Mouse (Mus musculus) mature B cell (primary cell): Measurements from ENCODE around the gene Pacrg.

Source experiments
- in situ Hi-C: fragments of 300-500 bp; cut with MboI; formaldehyde crosslinking; loops from 2 replicates; pipeline ENCODE4 v1.14.3; 2019

The Pacrg gene

DNA sequence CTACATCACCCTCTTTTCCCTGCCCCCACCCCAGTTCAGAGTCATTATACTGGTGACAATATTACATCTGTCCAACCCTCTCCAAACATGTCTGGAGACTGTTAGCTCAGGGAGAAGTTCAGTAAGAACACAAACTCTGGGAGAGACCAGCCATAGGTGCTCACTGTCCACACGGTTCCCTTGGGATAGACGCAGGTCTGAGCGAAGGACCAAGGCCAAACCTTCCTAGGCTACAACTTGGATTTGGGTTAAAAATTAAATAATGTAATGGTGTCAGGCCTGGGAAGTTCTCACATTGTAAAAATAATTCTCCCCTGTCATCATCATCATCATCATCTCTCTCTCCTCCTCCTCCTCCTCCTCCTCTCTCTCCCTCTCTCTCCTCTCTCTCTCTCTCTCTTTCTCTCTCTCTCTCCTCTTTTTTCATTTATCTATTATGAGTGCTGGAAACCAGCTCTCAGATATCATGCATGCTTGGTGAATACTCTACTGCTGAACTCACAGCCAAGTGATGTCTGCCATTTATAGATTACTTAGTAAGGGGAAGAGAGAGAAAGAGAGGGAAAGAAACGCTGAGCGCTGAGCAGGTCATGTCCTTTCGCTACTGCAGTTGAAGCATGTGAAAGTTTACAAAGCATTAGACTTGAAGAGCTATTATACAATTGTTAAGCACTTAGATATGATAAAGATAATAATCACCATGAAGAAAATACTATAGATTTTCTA is 215.2 kb downstream of the Pacrg start:
- in situ Hi-C loops: no loop called here

DNA sequence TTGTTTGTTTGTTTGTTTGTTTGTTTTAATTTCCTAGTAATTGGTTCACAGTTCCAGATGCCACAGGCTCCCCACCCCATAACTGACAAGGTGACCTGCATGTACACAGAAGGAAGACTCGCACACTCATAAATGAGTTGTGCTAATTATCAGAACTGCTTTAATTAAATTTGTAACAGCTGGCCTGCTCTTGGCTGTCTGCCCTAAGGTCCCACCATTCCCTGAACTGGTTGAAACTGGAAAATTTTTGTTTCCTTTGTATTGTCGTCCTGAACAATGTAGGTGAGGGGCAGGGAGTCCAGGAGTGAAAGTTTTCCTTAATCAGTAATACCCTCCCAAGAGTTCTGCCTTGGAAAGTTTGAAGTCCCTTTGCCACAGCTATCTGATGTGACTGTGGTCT is 219.5 kb downstream of the Pacrg start:
- in situ Hi-C loops: no loop called here

DNA sequence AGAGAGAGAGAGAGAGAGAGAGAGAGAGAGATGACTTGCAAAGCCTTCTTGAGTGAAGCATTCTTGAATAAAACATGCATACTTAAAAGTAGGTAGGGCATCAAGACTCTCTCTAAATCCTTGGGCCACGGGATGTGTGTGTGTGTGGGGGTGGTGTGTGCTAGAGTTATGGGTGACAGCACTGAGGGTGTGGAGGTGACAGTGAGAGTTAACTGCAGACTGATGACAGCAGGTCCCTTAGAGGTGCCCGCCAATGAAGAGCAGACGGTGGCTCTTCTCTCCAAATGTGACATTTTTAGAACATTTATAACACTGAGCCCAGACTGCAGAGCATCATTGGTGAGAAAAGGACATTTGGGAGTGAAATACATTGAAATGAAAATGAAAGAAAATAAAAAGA is 220.2 kb downstream of the Pacrg start:
- in situ Hi-C loops: no loop called here

DNA sequence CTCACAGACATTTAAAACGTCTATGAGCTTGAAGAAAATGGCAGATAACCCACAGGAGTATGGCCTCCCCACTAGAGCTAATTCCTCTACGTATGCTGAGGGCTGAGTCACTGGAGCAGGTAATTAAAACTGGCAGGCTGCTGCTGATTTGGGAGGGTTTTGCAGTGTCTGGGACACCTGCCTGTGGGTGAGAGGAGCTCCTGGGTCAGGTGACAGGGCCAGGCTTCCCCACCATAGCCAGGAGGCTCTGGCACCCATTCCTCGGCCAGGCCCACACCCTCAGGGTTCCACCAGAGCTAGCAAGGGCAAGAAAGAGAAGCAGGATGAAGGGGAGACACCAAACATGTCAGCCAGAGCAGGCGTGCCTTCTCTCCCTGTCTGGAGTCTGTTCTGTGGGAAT is 222.5 kb downstream of the Pacrg start:
- in situ Hi-C loops: no loop called here

DNA sequence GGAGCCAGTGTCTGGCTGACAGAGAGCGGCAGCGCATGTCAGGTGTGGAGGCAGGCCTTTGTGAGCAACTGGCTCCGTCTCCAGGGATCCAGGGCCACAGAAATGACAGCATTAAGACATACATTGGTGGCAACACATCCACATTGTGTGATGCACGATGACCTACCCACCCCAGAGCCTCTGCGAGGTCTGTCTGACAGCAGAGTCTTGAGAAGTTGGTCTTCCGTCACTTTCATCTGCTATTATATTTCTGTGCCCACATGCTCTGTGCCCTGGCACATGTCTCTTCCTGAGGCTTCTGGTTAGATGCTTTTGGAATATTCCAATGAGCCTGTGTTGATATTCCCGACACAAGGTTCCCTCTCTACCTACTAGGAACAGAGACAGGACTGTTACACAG is 224.5 kb downstream of the Pacrg start:
- in situ Hi-C loops: no loop called here

DNA sequence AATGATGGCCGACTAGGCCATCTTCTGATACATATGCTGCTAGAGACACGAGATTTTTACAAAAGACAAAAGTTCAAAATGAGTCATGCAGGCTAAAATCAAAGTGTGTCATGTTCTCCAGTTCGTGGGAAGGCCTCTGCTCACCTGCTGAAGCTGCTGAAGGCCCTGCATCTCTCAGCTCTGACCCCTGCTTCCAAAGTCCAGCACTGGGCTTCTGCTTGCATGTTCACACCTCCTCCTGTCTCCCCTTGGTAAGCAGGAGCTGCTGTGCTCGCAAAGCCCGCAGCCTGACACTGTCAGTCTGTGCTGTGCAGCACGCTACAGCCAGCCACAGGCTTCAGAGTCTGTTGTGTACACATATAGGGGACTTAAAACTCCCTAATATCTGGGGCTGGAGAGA is 225.4 kb downstream of the Pacrg start:
- in situ Hi-C loops: no loop called here

DNA sequence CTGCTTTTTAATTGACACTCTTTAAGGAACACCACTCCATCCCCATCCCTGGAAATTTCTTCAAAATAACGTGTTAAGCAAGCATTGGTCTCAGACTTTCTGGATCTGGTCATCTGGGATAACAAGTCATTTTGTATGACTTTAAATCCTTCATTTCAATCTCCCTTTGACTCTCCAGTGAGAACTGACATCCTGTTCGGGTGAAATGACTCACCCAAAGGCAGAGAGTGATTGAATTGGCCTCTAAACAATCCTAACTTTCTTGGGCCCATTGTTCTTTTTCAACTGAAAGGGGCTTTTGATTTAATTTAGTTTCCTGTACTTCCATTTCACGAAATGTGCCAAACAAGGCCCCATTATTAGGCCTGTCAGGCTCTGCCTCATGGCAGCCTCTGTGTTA is 228.5 kb downstream of the Pacrg start:
- in situ Hi-C loops: no loop called here

DNA sequence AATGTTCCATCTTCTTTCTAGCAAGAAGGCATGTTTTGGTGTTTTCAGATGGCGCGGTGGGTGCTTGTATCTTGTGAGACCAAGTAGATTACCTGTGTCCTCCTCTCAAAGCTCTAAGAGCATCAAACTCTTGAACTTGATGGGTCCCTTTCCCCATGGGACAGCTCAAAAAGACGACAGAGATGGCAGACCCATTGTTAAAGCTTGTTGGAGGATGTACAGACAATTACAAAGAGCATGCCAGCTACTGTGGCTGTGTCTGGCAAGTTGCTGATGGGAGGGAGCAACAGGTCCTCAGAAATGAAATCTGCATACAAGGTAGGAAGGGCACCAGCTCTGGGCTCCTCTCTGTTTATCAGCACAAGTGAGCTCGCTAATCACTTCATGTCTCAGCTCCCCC is 232.0 kb downstream of the Pacrg start:
- in situ Hi-C loops: no loop called here

DNA sequence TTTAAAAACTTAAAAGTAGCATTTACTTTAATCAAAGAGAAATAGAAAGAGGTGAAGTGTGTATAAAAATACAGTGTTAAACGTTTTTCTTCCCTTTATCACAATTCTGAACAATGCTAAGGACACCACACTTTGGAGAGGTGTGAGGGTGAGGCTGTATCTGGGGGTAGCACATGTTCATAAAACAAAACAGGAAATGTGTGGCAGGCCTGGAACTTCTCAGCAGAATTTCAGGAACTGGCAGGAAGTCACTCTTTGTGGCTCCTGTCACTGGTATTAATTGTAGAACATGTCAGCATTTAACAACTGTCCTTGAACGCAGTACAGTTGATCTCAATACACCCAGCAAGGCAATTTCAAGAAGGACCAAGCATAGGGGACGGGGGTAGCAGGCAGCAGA is 234.0 kb downstream of the Pacrg start:
- in situ Hi-C loops: no loop called here

DNA sequence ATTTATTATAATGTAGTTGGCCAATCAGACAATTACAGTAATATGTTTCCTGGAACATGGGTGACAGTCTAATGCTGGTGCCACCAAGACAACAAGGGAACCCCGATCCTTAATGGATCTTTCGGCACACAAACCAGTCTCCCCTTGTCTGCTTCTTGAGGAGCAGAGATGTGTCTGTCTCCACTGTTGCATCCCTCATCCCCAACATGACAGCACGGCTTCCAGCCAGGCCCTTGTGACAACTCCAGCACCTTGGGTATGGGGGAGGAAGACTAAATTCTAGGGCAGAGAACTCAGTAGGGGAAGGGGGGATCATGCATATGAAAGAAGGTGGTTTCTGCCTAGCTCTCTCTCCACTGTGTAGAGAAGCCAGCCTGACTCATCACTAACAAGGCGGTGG is 242.4 kb downstream of the Pacrg start:
- in situ Hi-C loops: no loop called here

DNA sequence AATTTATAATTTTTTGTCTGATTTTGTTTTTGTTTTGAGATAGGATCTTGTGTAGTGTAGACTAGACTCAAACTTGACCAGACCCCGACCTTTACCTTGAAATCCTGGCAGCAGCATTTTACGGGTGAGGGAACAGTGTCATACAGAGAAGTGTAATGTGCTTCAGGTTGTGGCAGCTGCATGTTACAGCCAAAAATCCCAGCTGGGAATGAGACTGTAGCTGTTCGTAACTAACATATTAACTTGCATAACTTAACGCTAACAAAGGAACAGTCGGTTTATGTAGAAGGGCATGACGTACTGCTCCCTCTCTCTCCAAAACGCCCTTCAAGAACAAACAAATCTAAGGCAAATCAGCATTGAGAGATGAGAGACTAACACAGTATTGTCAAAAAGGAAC is 250.5 kb downstream of the Pacrg start:
- in situ Hi-C loops: no loop called here

DNA sequence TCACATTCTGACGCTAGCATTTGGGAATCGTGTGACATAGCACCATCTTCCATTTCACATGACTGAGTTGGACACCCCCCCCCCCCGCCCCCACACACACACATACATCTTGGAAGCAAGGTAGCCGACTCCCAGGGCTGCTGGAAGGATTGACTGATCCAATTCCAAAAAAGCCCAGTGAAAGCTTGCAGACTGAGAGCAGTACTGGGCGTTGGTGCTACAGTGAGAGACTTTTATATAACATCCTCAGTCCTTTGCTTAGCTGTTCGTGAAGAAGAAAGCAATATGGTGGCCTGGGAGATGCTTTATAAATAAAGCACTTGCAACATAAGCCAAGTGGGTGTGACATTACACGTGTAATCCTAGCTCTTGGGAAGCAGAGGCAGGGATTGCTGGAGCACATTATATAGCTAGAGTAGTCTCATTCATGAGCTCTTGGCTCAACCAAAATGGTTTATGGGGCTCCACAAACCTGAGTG is 251.2 kb downstream of the Pacrg start:
- in situ Hi-C loops: no loop called here

DNA sequence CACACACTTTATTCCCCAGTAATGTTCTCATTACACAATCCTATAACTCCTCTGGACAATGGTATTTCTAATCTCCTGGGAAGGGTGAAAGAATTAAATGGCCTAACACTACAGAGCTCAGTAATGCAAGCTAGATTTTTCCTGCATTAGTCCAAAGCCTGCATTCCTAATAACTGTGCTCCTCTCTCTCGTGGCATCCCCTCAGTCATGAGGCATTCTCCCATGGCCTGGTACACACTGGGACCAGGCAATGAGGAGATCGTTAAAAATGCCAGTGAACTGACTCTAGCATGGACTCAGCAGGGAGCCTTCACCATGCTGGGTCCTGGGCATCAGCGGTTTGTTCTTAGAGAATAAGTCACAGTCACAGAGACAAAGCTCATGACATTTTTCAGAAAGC is 256.8 kb downstream of the Pacrg start:
- in situ Hi-C loops: no loop called here

DNA sequence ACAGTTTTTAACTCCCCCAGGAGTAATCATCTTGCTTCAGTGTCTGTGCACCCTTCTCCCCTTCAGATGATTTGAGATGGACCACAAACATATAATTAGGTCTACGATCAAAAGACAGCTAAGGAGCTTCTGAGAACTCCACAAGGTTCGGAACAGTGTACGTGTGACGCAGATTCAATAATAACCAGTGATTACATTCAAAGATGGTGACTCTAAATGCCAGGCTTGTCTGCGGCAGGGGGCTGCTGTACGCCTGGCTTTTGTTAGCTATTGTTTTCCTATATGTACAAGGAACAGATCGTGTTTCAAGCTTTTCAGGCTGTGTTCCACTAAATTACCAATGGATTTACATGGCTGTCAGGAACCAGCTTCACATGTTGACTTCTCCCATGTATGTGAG is 264.8 kb downstream of the Pacrg start:
- in situ Hi-C loops: no loop called here

DNA sequence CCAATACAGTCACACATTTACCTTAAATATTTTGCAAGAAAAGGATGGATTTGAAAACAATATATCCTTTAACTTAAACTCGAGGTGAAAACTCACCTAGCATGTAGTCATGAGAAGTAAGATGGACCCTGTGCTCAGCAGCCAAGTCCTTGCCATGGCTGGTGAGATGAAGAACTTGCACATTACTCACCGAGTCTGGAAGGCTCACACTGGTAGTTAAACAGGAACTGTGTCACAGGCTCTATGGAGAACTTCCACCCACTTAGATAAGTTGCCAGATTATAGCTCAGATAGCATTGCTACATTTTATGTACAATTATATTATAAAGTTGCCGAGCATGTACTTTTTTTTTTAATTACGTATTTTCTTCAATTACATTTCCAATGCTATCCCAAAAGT is 267.7 kb downstream of the Pacrg start:
- in situ Hi-C loops: no loop called here

DNA sequence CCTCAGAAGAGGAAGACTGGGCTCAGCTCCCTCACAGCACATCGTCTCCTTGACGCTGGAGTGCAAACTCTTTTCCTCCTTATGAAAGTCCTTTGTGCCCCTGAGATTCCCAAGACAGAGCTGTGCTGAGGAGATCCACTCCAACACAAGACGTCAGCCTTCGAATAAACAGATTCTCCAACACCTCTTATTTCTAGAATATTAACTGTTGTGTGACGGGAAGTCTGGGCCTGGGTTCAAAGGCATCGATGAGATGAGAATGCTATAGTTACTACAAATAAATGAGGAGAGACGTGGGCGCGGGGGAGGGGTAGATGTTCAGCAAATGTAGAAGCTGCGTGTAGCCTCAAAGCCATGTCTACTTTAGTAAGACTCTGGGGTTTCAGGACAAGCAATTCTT is 270.8 kb downstream of the Pacrg start:
- in situ Hi-C loops: no loop called here

DNA sequence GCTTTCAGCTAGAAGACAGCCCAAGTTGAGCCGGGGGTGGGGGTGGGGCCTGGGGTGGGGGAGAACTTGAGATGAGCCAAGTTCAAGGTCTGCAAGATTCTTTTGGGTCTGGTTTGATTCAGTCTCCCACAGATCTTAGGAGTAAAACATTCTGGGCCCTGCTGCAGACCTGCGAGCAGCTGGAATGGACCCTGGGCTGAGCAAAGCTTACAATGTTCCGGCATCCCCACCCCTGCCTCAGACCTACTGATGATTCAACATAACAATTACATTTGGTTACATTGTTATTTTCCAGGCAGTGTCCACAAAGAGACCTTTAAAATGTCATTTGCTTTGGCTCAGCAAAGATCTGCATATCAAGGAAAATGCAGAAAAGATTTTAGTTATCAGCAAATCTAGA is 272.7 kb downstream of the Pacrg start:
- in situ Hi-C loops: no loop called here

DNA sequence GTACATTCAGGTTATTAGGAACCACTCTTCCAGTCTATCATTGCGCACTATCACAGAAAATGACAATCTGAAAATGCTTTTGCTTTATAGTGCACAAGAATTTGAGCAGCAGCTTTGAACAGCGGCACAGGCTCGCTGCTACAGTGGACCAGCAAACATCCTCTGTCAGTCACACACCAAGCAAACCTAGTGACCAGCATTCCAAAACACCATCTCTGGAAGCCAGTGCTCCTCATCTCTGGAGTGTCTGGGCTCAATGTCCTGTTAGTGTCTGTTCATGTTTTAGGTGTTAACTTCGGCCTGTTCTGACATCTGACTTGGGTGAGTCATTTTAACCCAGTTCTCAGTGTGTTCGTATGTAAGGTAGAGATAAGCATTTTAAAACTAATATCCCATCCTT is 275.9 kb downstream of the Pacrg start:
- in situ Hi-C loops: no loop called here

DNA sequence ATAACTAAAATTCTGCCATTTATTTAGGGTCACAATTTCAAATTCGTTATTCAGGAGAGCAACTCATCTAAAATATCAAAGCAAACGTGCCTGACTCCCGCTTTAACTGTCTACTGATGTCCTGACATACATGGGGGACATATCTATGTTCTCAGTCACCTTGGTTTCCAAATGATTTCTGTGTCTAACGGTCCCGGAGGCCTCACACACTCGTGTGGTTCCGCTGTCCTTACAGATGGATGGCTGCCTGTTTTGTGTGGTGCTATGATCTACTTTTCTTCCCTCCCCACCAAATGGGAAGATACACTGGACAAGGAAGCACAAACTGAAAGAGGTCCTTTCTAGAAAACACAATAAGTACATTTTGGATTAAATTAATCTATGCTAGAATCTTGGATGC is 277.2 kb downstream of the Pacrg start:
- in situ Hi-C loops: no loop called here

DNA sequence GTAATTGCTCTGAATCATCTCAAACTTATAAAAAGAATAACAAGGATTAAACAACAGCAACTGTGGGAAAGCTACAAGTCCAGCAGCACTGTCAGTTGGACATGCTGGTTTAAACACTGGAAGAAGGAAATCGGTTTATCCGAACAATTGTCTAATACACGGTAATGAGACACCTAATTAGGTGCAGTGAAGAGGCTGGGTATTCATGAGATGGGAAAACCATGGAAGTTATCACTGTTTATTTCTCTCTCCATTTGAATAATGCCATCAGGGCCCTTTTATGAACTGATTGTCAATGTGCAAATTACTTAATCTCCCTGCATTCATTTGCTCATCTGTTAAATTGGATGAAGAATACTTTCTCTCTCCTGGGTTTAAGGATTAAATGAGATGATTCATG is 280.1 kb downstream of the Pacrg start:
- in situ Hi-C loops: no loop called here

DNA sequence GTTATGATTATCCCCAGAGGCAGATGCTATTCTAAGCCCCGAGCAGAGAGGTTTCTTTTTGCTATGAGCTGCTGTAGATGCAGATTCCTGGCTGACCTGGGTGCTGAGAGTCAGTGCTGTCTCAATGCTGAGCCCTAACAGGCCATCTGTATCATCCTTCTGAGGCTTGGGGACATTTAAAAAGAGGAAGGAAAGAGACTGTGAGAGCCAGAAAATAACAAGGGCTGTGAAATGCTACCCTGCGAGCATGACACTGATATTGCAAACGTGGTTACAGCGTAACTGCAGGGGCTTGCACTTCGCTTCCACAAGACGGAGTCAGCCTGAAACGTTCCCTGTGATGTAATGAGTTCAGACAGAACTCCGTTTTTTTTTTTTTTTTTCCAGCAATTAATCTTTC is 281.4 kb downstream of the Pacrg start:
- in situ Hi-C loops: no loop called here

DNA sequence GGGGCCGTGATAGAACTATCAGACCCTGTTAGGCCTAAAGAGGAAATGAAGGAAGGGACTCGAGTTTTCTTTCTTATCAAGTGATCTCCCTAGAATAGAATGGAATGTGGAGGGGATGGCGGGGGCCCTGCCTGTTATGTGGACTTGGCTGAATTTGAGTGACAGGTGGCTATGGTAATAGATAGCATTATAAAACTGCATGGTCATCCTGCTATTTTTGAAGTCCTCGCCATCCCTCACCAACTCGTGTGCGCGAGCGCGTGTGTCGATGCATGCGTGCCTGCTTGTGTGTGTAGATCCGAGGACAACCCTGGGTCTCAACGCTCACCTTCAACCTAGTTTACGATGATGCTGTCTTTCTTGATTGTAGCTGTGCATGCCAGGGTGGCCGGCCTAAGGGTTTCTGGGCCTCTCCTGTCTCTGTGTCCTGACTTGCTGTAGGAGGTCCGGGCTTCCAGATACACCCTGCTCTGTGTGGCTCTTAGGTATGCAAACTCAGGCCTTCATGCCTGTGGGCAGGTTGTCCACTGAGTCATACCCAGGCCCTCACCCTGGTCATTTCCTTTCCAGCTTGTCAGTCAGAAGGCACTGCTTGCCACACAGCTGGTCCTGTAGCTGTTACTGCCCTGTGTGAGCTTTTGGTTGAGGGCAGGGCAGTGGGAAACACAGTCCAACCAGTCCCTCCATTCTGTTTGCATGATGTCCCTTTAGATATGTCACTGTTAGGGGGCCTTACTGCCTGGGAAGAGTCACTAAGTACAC is 287.6 kb downstream of the Pacrg start:
- in situ Hi-C loops: no loop called here

DNA sequence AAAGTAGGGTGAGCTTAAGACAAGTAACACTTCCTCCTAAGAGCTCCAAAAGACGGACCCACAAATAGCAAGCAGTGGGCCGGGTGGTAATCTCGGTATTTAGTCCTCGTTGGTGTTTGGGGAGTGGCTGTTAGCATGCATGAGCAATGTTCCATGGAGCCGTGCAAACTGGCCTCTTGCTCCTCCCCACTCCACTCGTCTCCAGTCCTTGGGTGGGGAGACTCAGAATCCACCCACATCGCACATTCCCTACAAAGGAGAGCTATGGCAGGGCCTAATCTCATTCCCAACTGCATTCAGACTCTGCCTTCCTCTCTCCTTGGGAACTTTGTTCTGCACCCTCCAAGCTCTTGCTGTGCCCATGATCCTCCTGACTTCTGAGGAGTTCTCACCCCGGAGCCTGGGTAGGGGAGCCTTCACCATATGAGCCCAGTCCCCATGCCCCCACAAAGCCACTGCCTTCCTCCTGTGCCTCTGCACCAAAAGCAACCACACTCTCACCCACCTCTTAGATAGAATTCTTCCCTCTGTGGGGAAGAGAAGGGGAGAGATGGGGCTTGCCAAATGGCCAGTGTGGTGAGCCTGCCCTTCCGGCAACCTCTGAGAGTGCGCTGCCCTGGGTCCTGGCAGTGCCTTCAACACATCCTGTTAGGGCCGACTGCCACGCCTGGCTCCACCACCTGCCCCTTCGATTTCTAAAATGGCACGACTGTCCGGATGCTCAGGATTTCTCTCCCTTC is 289.2 kb downstream of the Pacrg start:
- in situ Hi-C loops: no loop called here
